Mouse (Mus musculus): Measurements from ENCODE around the gene Sh3gl2. TPM values are rescaled to one million over a fixed set of nuclear protein-coding genes. Genes with fewer than 3 reads are reported as not detected.

Sh3gl2 gene
- total RNA-seq (2017): not detected in 2 replicates

DNA sequence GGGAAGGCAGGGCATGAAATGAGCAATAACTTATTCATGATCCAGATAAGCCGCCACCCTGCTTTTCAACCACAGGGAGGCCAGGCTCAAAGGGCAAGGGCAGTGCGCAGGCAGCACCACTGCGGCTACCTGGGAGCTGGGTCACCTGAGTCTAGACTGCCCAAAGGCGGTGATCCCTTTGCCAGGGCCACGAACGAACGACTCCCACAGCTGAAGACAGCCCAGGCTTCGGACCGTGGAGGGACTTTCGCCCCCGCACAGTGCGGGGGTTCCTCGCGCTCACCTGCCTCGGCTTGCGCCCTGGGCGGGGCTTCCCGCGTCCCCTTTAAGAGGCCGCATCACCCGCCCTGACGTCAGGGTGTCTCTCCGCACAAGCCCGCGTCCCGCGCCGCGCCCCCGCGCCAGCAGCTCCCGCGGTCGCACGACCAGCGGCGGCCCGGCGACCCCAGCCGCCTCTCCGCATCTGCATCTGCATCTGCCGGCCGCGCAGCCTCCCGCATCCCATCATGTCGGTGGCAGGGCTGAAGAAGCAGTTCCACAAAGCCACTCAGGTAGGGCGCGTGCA, at the start of gene Sh3gl2:
Gene Sh3gl2, plus strand, starts transcription at position 56 of the 565 bp plus-strand sequence.
- ATAC-seq (replicated peaks; ENCODE audit: low read depth, poor library complexity, severe bottlenecking): no peak

DNA sequence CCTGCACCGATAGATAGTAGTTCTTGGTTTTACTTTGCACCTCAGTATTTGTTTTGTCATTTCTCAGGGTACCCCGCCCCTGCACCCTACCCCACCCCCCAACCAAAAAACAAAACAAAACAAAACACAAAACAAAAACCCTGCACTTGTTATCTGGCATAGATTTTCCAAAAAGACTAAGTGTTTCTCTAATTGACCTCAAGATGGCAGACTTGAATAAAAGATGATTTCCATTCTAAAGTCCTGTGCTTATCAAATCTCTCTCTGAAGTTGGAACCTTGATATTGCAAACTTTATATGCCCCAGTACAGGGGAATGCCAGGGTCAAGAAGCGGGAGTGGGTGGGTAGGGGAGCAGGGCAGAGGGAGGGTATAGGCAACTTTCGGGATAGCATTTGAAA, 43.8 kb upstream of the Sh3gl2 start:
- ATAC-seq (replicated peaks; ENCODE audit: low read depth, poor library complexity, severe bottlenecking): no peak

DNA sequence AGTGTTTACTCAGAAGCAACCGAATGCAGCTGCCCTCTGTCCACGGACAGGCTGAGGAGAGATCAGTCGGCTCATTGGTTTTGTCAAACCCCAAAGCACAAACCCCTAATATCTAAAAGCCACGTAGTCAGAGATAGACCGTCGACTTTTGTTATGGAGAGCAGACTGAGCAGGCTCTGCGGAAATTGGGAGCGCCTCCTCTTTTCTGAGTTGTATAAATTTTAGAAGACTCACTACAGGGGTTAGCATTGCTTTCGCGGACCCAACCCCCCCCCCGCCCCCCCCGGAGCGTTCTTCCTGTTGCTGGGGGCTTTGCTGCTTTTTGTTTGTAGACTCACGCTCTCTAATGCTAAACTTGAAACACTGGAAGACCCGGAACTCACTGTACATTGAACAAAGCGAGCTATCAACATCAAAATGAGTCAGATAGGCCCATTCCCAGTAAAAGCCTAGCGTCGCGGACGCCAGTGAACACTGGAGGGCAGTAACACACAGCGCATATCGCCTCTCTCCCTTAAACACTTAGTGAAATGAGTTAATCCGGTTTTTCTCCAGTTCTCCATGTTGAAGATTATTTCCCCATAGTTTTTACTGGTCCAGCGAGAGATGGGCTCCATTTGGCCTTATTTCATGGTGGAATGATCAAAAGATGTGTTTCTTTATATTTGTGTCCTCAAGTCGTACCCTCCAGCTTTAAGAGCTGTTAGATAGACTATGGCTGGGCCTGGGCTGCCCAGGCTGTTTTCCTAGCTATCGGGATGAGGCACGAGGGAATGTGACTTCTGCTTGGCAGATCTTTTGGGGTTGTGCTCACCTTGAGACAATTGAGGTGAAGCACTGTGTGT, 42.2 kb upstream of the Sh3gl2 start:
- ATAC-seq (replicated peaks; ENCODE audit: low read depth, poor library complexity, severe bottlenecking): peak; percentile 60; the same call in 1 of the 2 replicates

DNA sequence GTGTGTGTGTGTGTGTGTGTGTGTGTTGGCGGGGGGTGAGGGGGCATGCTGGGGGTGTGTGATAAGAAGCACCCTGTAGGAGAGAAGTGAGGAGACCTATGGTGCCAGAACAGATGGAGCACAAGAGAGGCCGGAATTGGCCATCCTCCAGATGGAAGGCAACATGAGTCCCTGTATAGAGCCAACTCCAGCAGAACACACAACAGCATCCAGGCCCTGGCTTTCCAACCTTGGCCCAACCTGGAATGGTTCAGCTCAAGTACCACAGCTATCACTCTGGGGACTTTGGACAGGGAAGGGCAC, 41.7 kb upstream of the Sh3gl2 start:
- ATAC-seq (replicated peaks; ENCODE audit: low read depth, poor library complexity, severe bottlenecking): no peak

DNA sequence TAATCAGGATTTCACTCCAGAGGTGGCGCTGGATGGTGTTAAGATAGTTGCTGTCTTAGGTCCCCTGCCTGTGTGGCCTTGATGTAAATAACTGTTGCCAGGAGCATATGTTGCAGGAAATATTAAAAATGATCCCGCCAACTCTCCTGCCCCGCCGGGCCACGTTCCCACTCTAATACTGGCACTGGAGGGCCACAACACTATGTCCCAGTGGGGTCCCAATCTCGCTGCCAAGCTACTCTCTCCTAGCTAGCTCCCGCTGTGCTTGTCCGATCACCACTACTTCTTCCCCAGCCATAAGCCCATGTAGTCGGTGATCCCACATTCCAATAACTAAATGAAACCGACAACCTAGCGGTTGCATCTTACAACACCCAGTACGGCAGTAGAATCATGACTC, 36.9 kb upstream of the Sh3gl2 start:
- no peak for ATAC-seq (replicated peaks; ENCODE audit: low read depth, poor library complexity, severe bottlenecking)

DNA sequence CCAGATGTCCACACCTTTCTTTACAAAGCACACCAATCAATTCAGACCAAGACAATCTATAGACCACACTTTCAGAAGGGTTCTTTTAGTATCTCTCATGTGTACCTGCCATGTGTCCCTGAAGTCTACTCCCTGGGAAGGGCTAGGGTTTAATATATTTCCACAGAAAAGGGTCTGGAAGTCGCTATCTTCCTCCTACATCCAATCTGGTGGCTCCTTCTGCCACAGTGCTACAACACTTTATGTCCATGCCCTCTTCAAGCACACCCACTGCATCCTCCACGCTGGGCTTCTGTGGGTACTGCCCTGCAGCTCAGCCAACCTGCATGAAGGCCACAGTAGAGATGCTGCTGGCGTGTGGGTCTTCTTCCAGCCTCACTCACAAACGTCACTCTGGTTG, 29.5 kb upstream of the Sh3gl2 start:
- ATAC-seq (replicated peaks; ENCODE audit: low read depth, poor library complexity, severe bottlenecking): no peak

DNA sequence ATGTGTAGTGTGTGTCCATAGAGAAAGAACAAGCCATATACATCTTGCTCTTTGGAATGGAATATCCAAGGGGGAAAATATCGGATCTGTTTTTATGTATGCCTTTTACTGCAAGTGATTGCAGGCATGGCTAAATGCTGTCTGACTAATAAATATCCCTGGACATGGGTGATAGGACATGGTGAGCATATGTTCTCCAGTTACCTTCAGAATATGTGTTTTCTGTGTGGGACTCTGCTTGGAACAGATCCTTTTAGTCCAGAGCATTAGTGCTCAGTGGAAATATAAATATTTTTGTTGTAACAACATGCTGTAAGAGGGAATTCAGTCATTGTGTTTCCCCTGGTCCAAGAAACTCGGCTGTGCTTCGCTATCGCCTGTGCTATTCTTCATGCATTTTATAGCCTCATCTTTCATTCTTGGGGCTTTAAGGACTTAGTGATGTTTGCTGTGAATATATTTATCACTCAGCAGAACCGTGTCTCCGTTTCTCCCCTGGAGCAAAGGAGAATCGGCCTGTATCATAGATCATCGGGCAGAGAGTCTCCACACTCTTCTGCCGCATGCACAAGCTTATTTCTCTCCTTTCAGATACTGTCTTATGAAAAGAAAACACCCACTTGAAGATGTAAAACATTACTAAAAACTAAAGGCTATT, 26.4 kb upstream of the Sh3gl2 start:
- no peak for ATAC-seq (replicated peaks; ENCODE audit: low read depth, poor library complexity, severe bottlenecking)

DNA sequence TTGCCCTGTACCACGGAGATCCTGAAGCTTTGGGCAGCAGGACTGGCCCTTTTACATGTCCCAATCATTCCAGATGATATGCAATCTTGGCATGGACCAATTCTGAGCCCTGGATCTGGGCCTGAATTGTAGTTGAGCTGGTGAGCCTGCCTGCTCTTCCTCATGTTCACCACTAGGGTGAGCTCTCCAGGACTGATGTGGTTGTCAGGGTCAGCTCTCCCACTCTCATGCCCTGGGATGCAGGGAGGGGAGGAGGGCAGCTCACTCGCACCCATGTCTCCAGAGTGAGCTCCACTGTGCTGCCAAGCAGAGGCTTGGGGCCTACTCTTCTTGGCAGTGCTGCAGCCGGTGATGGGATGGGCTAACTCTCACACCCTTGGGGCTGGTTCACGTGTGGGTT, 18.9 kb upstream of the Sh3gl2 start:
- no peak for ATAC-seq (replicated peaks; ENCODE audit: low read depth, poor library complexity, severe bottlenecking)

DNA sequence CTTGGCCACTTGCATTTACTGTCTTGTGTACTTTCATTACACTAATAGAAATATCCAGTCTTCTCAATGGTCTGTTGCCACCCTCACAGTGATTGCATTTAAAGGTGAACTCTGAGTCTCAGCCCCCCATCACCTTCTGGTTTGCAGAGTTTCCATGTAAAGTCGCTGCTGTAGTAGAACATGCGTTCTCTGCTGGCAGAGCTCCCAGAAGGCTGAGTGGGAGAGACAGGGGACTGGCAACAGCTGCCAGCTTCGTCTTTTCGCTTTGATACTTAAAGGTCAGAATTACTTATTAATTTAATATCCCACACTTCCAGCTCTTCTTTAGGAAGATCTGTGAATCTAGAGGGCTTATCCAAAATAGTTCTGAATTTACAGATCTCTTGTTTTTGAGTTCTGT, 8.7 kb upstream of the Sh3gl2 start:
- no peak for ATAC-seq (replicated peaks; ENCODE audit: low read depth, poor library complexity, severe bottlenecking)

DNA sequence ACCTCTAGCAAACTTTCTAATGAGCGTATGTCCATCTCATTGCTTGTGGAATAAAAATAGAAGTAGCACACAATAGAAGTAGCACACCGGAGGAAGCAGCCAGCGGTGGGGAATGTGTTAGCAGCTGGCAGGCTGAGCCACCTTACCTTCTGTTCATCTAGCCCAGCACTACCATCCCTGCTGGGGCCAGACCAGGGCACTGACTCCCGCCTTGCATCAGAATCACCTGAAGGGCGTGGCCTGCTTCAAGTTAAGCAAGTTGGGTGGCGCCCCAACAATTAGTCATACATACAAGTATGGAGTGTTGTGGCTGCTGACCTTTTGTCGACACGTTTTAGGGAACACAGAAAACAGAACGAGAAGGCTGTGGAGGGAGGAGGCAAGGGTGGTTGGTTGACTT, 6.5 kb upstream of the Sh3gl2 start:
- ATAC-seq (replicated peaks; ENCODE audit: low read depth, poor library complexity, severe bottlenecking): no peak

DNA sequence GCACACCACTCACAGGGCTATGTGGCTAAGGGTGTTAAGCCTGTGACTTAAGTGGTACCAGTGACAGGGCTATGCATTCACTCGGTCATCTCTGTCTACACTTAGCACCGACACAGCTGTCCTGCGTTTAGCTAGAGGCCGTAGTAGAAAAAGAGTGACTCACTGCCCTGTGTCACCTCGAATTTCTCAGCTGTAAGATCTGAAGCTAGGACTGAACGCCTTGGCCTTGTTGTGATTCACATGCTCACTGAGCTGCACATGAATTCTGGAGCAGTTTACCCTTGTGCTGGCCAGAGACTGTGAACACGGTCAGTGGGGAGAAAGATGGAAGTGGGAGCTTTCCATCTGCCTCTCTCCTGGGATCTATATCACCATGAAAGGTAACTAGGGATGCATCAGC, 2.3 kb upstream of the Sh3gl2 start:
- ATAC-seq (replicated peaks; ENCODE audit: low read depth, poor library complexity, severe bottlenecking): no peak

DNA sequence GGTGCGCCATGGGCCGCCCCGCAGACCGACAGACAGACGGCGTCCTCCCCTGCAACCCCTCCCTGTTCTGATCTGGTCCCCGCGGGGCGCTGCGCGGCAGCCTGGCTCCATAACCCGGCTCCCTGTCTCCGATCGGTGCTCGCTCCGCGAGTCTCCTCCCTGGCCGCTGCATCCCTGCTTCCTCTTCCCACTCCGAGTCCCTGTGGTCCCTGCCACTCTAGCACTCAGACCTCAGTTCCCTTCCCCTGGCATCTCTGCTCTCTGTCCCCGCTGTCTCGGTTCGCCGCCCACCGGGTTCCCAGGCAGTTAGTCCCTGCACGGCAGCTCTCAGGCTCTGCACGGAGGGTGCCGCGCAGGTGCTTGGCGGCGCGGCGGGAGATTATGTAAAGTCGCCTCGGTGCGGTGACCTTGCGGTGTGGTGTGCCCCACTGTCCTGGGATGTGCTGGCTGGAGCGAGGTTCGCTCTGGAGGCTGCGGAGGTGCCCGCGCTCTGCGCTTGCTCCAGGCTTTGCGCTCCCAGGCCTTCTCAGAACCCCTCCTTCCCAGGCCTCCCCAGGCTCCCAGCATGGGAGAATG, 798 bp downstream of the Sh3gl2 start:
- peak; percentile 29; the same call in 1 of the 2 replicates for ATAC-seq (replicated peaks; ENCODE audit: low read depth, poor library complexity, severe bottlenecking)

DNA sequence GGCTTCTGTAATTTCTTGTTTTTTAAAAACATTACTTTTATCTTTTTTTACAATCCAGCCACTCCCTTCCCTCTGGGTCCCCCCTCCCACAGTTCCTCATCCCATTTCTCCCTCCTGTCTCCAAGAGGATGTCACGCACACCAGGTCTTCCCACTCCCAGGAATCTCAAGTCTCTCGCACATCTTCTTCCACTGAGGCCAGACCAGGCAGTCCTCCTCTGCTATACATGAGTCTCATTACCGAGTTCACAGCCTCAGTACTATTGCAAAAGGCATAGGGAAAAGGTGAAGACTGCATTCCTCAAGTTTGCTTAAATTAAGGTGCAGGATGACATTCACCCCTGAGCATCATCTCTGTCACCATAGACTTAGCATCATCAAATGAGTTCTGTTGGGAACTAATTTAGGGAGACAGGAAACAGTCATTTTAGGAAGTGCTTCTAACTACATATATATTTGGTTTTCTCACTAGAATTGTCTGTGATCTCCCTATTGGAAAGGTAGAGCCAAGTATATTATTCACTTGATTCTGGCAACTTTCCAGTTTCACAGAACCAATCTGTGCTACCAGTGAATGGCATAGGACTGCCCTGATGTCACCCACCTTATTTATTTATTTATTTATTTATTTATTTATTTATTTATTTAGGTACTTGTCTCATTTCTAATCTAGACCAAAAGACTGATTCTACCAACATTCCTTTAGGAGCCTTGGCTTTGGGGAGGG, 1.9 kb downstream of the Sh3gl2 start:
- ATAC-seq (replicated peaks; ENCODE audit: low read depth, poor library complexity, severe bottlenecking): no peak

DNA sequence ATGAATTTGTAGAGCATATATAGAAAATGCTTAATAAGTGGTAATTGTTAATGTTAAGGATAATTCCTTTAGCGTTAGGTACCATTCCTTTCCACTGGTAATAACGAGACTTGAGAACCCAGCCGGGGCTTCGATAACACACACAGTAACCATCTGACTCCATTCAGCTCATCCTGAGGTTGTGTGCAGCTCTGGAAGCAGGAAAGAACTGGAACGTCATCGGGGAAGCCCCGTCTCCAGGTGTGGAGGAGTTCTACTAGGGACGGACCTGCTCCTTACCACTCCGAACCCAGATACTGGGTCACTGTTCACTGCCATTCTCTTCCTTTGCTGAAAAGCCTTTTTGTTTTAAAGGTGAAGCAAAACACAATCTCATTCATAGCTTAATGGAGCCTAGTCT, 2.6 kb downstream of the Sh3gl2 start:
- no peak for ATAC-seq (replicated peaks; ENCODE audit: low read depth, poor library complexity, severe bottlenecking)

DNA sequence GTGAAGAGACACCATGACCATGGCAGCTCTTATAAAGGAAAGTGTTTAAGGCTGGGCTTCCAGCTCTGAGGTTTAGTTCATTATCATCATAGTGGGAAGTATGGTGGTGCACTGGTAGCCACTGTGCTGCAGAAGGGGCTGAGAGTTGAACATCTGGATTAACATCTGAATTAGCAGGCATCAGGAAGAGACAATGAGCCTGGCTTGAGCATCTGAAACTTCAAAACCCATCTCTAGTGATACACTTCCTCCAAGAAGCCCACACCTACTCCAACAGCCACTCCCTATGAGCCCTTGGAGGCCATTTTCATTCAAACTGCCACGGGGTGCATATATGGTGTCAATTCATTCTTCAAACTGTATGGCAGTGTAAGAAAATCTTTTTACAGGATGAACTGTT, 3.6 kb downstream of the Sh3gl2 start:
- ATAC-seq (replicated peaks; ENCODE audit: low read depth, poor library complexity, severe bottlenecking): no peak

DNA sequence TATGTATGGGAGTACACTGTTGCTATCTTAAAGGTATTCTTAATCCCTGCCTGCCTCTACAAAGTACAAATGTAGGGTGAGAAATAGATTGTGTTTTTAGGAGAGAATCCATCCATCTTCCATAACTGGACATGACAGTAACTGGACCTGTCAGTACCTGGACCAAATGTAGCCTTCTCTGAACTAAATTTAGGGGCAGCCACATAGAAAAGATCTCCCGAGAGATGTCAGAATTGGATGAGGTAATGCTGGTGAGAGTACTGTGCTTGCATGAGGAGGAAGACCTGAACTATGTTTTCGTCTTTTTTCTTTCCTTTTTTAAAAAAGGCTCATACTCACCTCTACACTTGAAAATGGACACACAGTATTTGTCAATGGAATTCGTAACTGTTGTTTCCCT, 6.0 kb downstream of the Sh3gl2 start:
- no peak for ATAC-seq (replicated peaks; ENCODE audit: low read depth, poor library complexity, severe bottlenecking)

DNA sequence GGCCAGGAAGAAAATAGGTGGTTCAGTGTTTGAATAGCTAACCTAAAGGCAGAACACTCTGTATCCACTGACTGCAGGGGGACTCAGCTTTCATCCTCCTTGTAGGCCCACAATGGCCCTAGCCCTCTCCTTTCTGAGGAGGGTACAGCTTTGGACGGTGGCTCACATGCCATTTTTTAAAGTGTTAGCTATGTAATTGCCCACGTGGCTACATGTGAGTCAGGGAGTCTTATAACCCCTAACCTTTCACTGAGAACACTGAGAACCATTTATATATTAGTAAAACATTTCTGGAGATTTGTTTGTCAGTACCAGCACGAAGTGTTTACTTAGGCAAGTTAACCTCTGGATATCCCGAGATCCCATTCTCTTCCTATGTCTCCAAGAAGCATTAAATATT, 12.1 kb downstream of the Sh3gl2 start:
- ATAC-seq (replicated peaks; ENCODE audit: low read depth, poor library complexity, severe bottlenecking): no peak

DNA sequence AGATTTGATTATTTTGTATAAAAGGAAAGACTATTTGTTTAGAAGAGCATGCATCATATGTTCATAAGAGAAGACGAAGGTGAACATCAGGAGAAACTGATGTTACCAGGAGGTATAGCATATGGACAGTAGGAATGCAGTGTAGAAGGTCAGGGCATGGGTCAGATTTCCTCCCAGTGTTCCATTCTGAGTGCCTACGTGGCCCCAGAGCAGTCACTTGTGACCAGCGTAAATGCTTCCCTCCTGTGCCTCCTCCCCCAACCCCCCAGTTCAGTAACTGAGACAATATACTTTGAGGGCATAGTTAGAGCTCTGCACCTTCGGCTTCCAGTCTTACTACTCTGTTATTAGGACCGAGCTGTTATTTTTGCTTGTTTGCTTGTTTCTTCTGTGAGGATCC, 17.8 kb downstream of the Sh3gl2 start:
- ATAC-seq (replicated peaks; ENCODE audit: low read depth, poor library complexity, severe bottlenecking): no peak

DNA sequence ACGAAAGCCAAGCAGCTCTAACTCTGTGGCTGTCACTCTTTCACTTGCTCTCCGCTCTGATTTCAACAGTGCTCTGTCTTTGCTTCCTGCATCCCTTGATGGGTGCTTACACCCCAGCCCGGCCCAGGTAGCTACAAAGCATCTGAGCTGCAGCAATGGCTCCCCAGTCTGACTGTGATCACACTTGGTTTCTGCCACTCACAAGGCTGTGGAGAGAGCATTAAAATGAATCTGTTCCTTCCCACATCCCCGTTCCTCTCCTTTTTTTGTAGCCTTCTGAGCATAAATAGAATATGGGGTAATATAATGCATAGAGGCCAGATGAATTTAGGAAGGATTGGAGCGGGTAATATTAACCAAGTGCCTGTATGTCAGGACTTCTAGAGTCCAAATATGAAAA, 21.8 kb downstream of the Sh3gl2 start:
- ATAC-seq (replicated peaks; ENCODE audit: low read depth, poor library complexity, severe bottlenecking): no peak

All from common myeloid progenitor, adult 5-6 weeks (primary cell).